Comparison of ENCODE assay signal across 12 mouse cellular contexts in the genomic region with DNA sequence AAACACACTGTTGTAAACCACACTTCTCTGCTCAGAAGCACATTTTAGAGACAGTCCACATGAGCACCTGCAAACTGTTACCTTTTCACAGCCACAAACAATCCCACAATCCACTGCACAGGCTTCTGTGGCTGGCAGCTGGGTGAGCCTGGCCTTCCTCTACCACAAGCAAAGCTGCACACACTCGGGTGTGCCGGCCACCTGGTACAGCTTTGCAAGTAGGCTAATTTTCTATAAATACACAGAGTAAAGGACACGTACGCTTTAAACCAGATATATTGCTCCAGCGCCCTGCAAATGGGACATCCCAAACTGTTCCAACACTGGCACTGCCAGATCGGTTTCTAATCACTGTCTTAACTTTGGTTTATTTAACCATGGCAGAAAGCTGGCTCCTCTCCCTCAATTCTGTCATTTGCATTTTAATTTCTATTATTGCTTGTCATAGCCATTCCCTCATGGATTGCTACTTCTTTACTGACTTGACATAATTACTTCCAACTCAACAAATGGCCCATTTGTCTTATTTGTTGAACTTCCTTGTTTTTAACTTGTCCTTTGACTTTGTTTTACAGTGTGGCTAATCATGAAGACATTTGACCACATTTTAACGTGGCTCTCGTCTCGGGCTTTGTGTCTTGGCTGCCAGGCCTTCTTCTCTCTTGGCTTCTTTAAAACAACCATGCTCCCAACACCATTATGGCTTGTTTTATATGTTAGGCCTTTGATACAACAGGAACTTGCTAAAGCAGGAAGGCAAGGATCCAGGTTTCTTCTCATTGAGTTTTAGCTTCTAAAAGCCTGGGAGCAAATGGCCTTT. TPM values are rescaled to one million over a fixed set of nuclear protein-coding genes. Genes with fewer than 3 reads are reported as not detected.
DNase-seq lines count a peak whose midpoint lies in the region; ATAC-seq and TF ChIP-seq lines count a peak whose summit lies in the region.
"Had no signal": no experiment of that assay in that cellular context is flagged by ENCODE, and none has a peak within 500 bp of the region (broad histone marks: within the 10 kb centered on the region; RNA-seq: fewer than 3 reads in every experiment).

No protein-coding gene starts in this region.

- H3K9me3 ChIP-seq in hindbrain, embryonic 16.5 days (ENCODE audit: control insufficient read depth, low read length): no peaks in the 10 kb centered on the region
- H3K9me3 ChIP-seq: heart, embryonic 10.5 days; megakaryocyte, embryonic 14.5 days had no signal

- intact Hi-C loops in gastrocnemius, adult 2 months (cut with DNase I): loop anchor here (2.0 kb wide), 1 partner anchor 21 kb away; a partner anchor contains a TSS

- DNase-seq in gastrocnemius, adult 2 months: peak; percentile 80
- DNase-seq in gastrocnemius, postnatal 10 days: no peak
- peak; percentile 35 for DNase-seq in right cerebral cortex, postnatal 25 days
- DNase-seq in right cerebral cortex, postnatal 36 days (ENCODE audit: low spot score in 2 of 2): no peak
- DNase-seq in gastrocnemius, postnatal 25 days: peak; percentile 67
- DNase-seq in thymus, postnatal 4 days: peak; percentile 70
- no peak for DNase-seq in embryo, embryonic 9.5 days (ENCODE audit: extremely low spot score)
- DNase-seq: kidney, adult 9 months had no signal

- H3K4me2 ChIP-seq in hindbrain, embryonic 16.5 days (ENCODE audit: low read length): no peak overlapping the region

- ATAC-seq in hindbrain, embryonic 16.5 days: no peak

- WGBS in hindbrain, embryonic 16.5 days: 64% methylated on average over 9 of the region's 9 CpGs

- H3K27ac ChIP-seq in gastrocnemius, adult 2 months: peak overlapping the region; percentile 88
- no peak overlapping the region for H3K27ac ChIP-seq in hindbrain, embryonic 16.5 days (ENCODE audit: low read depth, low read length)
- H3K27ac ChIP-seq: heart, embryonic 10.5 days had no signal

- no peak for TF ChIP-seq CTCF in gastrocnemius, adult 2 months (IDR thresholded peaks at IDR 0.05)

- H3K9ac ChIP-seq in hindbrain, embryonic 16.5 days (ENCODE audit: low read depth, low read length): no peak overlapping the region

- H3K4me1 ChIP-seq in hindbrain, embryonic 16.5 days (ENCODE audit: control insufficient read depth, insufficient read depth, low read depth, low read length): no peaks in the 10 kb centered on the region; the same call in 1 of the 2 replicates

- H3K27me3 ChIP-seq in hindbrain, embryonic 16.5 days (replicated peaks; ENCODE audit: control insufficient read depth, insufficient read depth, low read length): no peaks in the 10 kb centered on the region

- H3K4me3 ChIP-seq in gastrocnemius, adult 2 months: peak overlapping the region; percentile 28
- no peak overlapping the region for H3K4me3 ChIP-seq in hindbrain, embryonic 16.5 days (ENCODE audit: low read length)
- H3K4me3 ChIP-seq: erythroblast, embryonic 14.5 days; heart, embryonic 10.5 days; megakaryocyte, embryonic 14.5 days had no signal

- H3K36me3 ChIP-seq in hindbrain, embryonic 16.5 days (ENCODE audit: control insufficient read depth, insufficient read depth, low read length): no peaks in the 10 kb centered on the region
- H3K36me3 ChIP-seq: heart, embryonic 10.5 days had no signal

RNA-seq across cellular contexts. Expression of a gene that starts 21.5 kb away (rescaled TPM):
- 10 to 100 TPM; 53.7 to 70.8 TPM for total RNA-seq in gastrocnemius, adult 2 months (2021)
- total RNA-seq in gastrocnemius, postnatal 10 days (2021): 10 to 100 TPM; 29.2 to 35.4 TPM
- 10 to 100 TPM; 49.7 to 52.4 TPM for total RNA-seq in gastrocnemius, postnatal 25 days (2021)
- 31.9 and 34.1 TPM in 2 replicates for polyA plus RNA-seq in hindbrain, embryonic 16.5 days (2015; fragmentation: Nextera tagmentation; extraction: Ambion mirVana)

RNA-seq across cellular contexts. Expression of a gene that starts 22.5 kb away (rescaled TPM):
- total RNA-seq in gastrocnemius, adult 2 months (2021): 1 to 10 TPM; 3.1 to 3.3 TPM
- total RNA-seq in gastrocnemius, postnatal 10 days (2021): 1 to 10 TPM; 2.6 to 3.7 TPM
- total RNA-seq in gastrocnemius, postnatal 25 days (2021): 1 to 10 TPM; 3.1 to 3.2 TPM
- 12.7 and 13.9 TPM in 2 replicates for polyA plus RNA-seq in hindbrain, embryonic 16.5 days (2015; fragmentation: Nextera tagmentation; extraction: Ambion mirVana)

Comparison
In these comparisons a context has a peak if more than half of its experiments do, and no peak if none do; other contexts are left out.
1. DNase-seq: peak in gastrocnemius, adult 2 months (single experiment), right cerebral cortex, postnatal 25 days (single experiment), gastrocnemius, postnatal 25 days (single experiment) and thymus, postnatal 4 days (single experiment); none in gastrocnemius, postnatal 10 days (single experiment), right cerebral cortex, postnatal 36 days (0 of 2) and embryo, embryonic 9.5 days (single experiment).